Mouse (Mus musculus) embryonic fibroblast, embryonic 13.5 days (primary cell): ENCODE measurements around the gene Gpank1. TPM values are rescaled to one million over a fixed set of nuclear protein-coding genes. Genes with fewer than 3 reads are reported as not detected.

Experiments used
- H3K27ac ChIP-seq: 2 replicates; pipeline ENCODE4 v1.5.1; 2012; ENCODE audit warnings: low read length, control low read depth, inconsistent platforms; ENCODE audit not compliant: insufficient read depth
- H3K4me1 ChIP-seq: 2 replicates; pipeline ENCODE4 v1.6.1; 2011; ENCODE audit warnings: low read length; ENCODE audit not compliant: control insufficient read depth, insufficient read depth
- H3K4me3 ChIP-seq: 2 replicates; pipeline ENCODE4 v1.5.1; 2011; ENCODE audit warnings: mild to moderate bottlenecking, control low read depth, low read length; ENCODE audit not compliant: insufficient read depth
- CTCF ChIP-seq: IDR thresholded peaks from 2 replicates; pipeline ENCODE4 v1.5.1; 2011; ENCODE audit warnings: mild to moderate bottlenecking, control low read depth, low read length, moderate library complexity, borderline replicate concordance; ENCODE audit not compliant: insufficient read depth
- POLR2A ChIP-seq: IDR thresholded peaks from 2 replicates; pipeline ENCODE4 v1.6.1; 2011; ENCODE audit warnings: low read depth, mild to moderate bottlenecking, control low read depth, low read length, moderate library complexity
- polyA plus RNA-seq: library from polyadenylated mRNA; stranded (reverse); fragments of >200 nt; gene quantifications from 2 replicates; pipeline ENCODE4 v1.2.4, GENCODE M21; 2011; ENCODE audit warnings: low read depth; ENCODE audit not compliant: missing spikeins, insufficient read length

The Gpank1 gene
- polyA plus RNA-seq, 1 experiment, result 8.9 TPM

- TF ChIP-seq CTCF (no peak), POLR2A (no peak)
- Histone ChIP-seq H3K27ac (peak overlapping the region; percentile 96), H3K4me3 (peak overlapping the region; percentile 44), H3K4me1 (no peaks in the 10 kb centered on the region)
Measured at GRCm38 (mm10) chr17:35165451-35166155, 44.3 kb downstream of the Gpank1 start.

GRCm38 (mm10) chr17:35166352-35167035 is 45.2 kb downstream of the Gpank1 start:
- TF ChIP-seq CTCF (no peak), POLR2A (no peak)
- Histone ChIP-seq H3K27ac (no peak overlapping the region), H3K4me3 (no peak overlapping the region)

GRCm38 (mm10) chr17:35167794-35168193 is 46.5 kb downstream of the Gpank1 start:
- Histone ChIP-seq H3K4me3 (no peak overlapping the region), H3K4me1 (no peaks in the 10 kb centered on the region), H3K27ac (no peak overlapping the region)
- TF ChIP-seq POLR2A (no peak), CTCF (no peak)

More at GRCm38 (mm10) chr17:35166352-35167035, 45.2 kb downstream of the Gpank1 start:
- no peaks in the 10 kb centered on the region for H3K4me1 ChIP-seq

- no peak overlapping the region for H3K27ac ChIP-seq
- no peaks in the 10 kb centered on the region for H3K4me1 ChIP-seq
- TF ChIP-seq CTCF (no peak), POLR2A (no peak)
- H3K4me3 ChIP-seq, result no peak overlapping the region
Measured at GRCm38 (mm10) chr17:35168541-35169207, 47.4 kb downstream of the Gpank1 start.

- Histone ChIP-seq H3K4me1 (peaks cover 3% of the 10 kb centered on the region; the same call in 1 of the 2 replicates), H3K4me3 (no peak overlapping the region), H3K27ac (no peak overlapping the region)
- TF ChIP-seq CTCF (no peak), POLR2A (no peak)
Measured at GRCm38 (mm10) chr17:35172445-35173234, 51.4 kb downstream of the Gpank1 start.

- H3K4me3 ChIP-seq, result no peak overlapping the region
- TF ChIP-seq CTCF, result no peak
- no peak for TF ChIP-seq POLR2A
- H3K4me1 ChIP-seq, result peaks cover 3% of the 10 kb centered on the region; the same call in 1 of the 2 replicates
- H3K27ac ChIP-seq, result no peak overlapping the region
Measured at GRCm38 (mm10) chr17:35173329-35173728, 52.1 kb downstream of the Gpank1 start.

Other genes starting within 250 kb of the Gpank1 start
- gene Zbtb12, start 242.0 kb upstream of the Gpank1 start, polyA plus RNA-seq, result 12.3 and 16.2 TPM in 2 replicates
- 0.58 TPM in 1 of 2 replicates, not detected in the other for gene Gm20547, start 239.4 kb upstream of the Gpank1 start, polyA plus RNA-seq
- 3.0 and 6.6 TPM in 2 replicates for gene C2, start 223.2 kb upstream of the Gpank1 start, polyA plus RNA-seq
- gene Ehmt2, start 223.0 kb upstream of the Gpank1 start, polyA plus RNA-seq, result 84.7 and 94.2 TPM in 2 replicates
- not detected in 2 replicates for gene Slc44a4, start 207.0 kb upstream of the Gpank1 start, polyA plus RNA-seq
- 10.0 and 11.3 TPM in 2 replicates for gene Neu1, start 190.2 kb upstream of the Gpank1 start, polyA plus RNA-seq
- 20.9 and 36.6 TPM in 2 replicates for gene Hspa1b, start 162.2 kb upstream of the Gpank1 start, polyA plus RNA-seq
- gene Gm20481, start 151.5 kb upstream of the Gpank1 start, polyA plus RNA-seq, result not detected in 2 replicates
- 6.0 and 6.5 TPM in 2 replicates for gene Hspa1a, start 149.3 kb upstream of the Gpank1 start, polyA plus RNA-seq
- not detected in 2 replicates for gene Hspa1l, start 148.8 kb upstream of the Gpank1 start, polyA plus RNA-seq
- 74.8 and 93.3 TPM in 2 replicates for gene Lsm2, start 139.6 kb upstream of the Gpank1 start, polyA plus RNA-seq
- gene Vars, start 120.5 kb upstream of the Gpank1 start, polyA plus RNA-seq, result 81.3 and 85.7 TPM in 2 replicates
- gene Vwa7, start 104.9 kb upstream of the Gpank1 start, polyA plus RNA-seq, result 0.12 and 0.26 TPM in 2 replicates
- not detected in 2 replicates for gene Sapcd1, start 93.4 kb upstream of the Gpank1 start, polyA plus RNA-seq
- gene Msh5, start 74.7 kb upstream of the Gpank1 start, polyA plus RNA-seq, result 1.2 and 2.8 TPM in 2 replicates
- gene Clic1, start 71.5 kb upstream of the Gpank1 start, polyA plus RNA-seq, result 266 and 360 TPM in 2 replicates
- 46.4 and 52.8 TPM in 2 replicates for gene Ddah2, start 62.4 kb upstream of the Gpank1 start, polyA plus RNA-seq
- gene Ly6g6c, start 56.1 kb upstream of the Gpank1 start, polyA plus RNA-seq, result not detected in 2 replicates
- 0.22 TPM in 1 of 2 replicates, not detected in the other for gene Mpig6b, start 55.3 kb upstream of the Gpank1 start, polyA plus RNA-seq
- gene Ly6g6e, start 44.6 kb upstream of the Gpank1 start, polyA plus RNA-seq, result not detected in 2 replicates
- not detected in 2 replicates for gene Ly6g6d, start 43.4 kb upstream of the Gpank1 start, polyA plus RNA-seq
- gene Ly6g6f, start 35.8 kb upstream of the Gpank1 start, polyA plus RNA-seq, result not detected in 2 replicates
- gene Abhd16a, start 32.2 kb upstream of the Gpank1 start, polyA plus RNA-seq, result 31.8 and 33.9 TPM in 2 replicates
- gene Ly6g5c, start 13.2 kb upstream of the Gpank1 start, polyA plus RNA-seq, result not detected in 2 replicates
- gene Ly6g5b, start 6.0 kb upstream of the Gpank1 start, polyA plus RNA-seq, result 0.74 TPM in 1 of 2 replicates, not detected in the other
- 164 and 169 TPM in 2 replicates for gene Csnk2b, start 598 bp downstream of the Gpank1 start, polyA plus RNA-seq
- gene D17H6S53E, start 4.9 kb downstream of the Gpank1 start, polyA plus RNA-seq, result 16.1 and 18.4 TPM in 2 replicates
- 0.48 TPM in 1 of 2 replicates, not detected in the other for gene Apom, start 10.6 kb downstream of the Gpank1 start, polyA plus RNA-seq
- 193 and 196 TPM in 2 replicates for gene Bag6, start 13.7 kb downstream of the Gpank1 start, polyA plus RNA-seq
- 174 and 183 TPM in 2 replicates for gene Prrc2a, start 43.4 kb downstream of the Gpank1 start, polyA plus RNA-seq
- not detected in 2 replicates for gene Aif1, start 54.6 kb downstream of the Gpank1 start, polyA plus RNA-seq
- gene Lst1, start 67.0 kb downstream of the Gpank1 start, polyA plus RNA-seq, result 2.5 and 3.5 TPM in 2 replicates
- not detected in 2 replicates for gene Ltb, start 73.0 kb downstream of the Gpank1 start, polyA plus RNA-seq
- 0.35 TPM in 1 of 2 replicates, not detected in the other for gene Tnf, start 80.6 kb downstream of the Gpank1 start, polyA plus RNA-seq
- not detected in 2 replicates for gene Lta, start 83.9 kb downstream of the Gpank1 start, polyA plus RNA-seq
- gene Gm16181, start 99.4 kb downstream of the Gpank1 start, polyA plus RNA-seq, result not detected in 2 replicates
- 2.0 and 3.7 TPM in 2 replicates for gene Atp6v1g2, start 112.2 kb downstream of the Gpank1 start, polyA plus RNA-seq
- gene Nfkbil1, start 114.3 kb downstream of the Gpank1 start, polyA plus RNA-seq, result 7.9 and 10.1 TPM in 2 replicates
- gene Ddx39b, start 120.3 kb downstream of the Gpank1 start, polyA plus RNA-seq, result 182 and 227 TPM in 2 replicates
- gene H2-D1, start 141.3 kb downstream of the Gpank1 start, polyA plus RNA-seq, result 98.1 and 108 TPM in 2 replicates
- gene H2-Q1, start 198.9 kb downstream of the Gpank1 start, polyA plus RNA-seq, result not detected in 2 replicates
- gene H2-Q2, start 220.8 kb downstream of the Gpank1 start, polyA plus RNA-seq, result not detected in 2 replicates